Mouse (Mus musculus) limb, embryonic 10.5 days (tissue): ENCODE measurements around the gene BC048679. TPM values are rescaled to one million over a fixed set of nuclear protein-coding genes. Genes with fewer than 3 reads are reported as not detected.
A peak's percentile ranks its signal among the peaks of the same experiment; 100 is the strongest.

Experiments
- DNase-seq: peaks from one replicate; pipeline ENCODE4 v3.0.0-alpha.2; 2017; ENCODE audit warnings: low spot score
- H3K27ac ChIP-seq: fragments of 300-500 bp; sonication (generic); 2 replicates; pipeline ENCODE4 v1.5.1; 2016; ENCODE audit warnings: mild to moderate bottlenecking
- H3K27me3 ChIP-seq: fragments of 300-500 bp; sonication (generic); 2 replicates; pipeline ENCODE4 v1.6.1; 2016; ENCODE audit warnings: low read depth, mild to moderate bottlenecking; ENCODE audit not compliant: poor library complexity, severe bottlenecking
- H3K36me3 ChIP-seq: fragments of 300-500 bp; sonication (generic); 2 replicates; pipeline ENCODE4 v1.6.1; 2016; ENCODE audit warnings: mild to moderate bottlenecking, moderate library complexity
- H3K4me1 ChIP-seq: fragments of 300-500 bp; sonication (generic); 2 replicates; pipeline ENCODE4 v1.6.1; 2016
- H3K4me3 ChIP-seq: fragments of 300-500 bp; sonication (generic); 2 replicates; pipeline ENCODE4 v1.5.1; 2016; ENCODE audit warnings: mild to moderate bottlenecking, moderate library complexity
- H3K9me3 ChIP-seq: fragments of 300-500 bp; sonication (generic); replicated peaks from 2 replicates; pipeline ENCODE4 v1.6.1; 2016; ENCODE audit warnings: mild to moderate bottlenecking
- WGBS: fragments of 180-500 bp; shearing (Covaris S2); methylation state at CpG from one replicate; pipeline ENCODE4 v1.1.7; 2016; 5-methylcytosine and 5-hydroxymethylcytosine counted together
- polyA plus RNA-seq: library from polyadenylated mRNA; unstranded; fragments of >200 nt; fragmentation: Nextera tagmentation; extraction: Ambion mirVana; gene quantifications from 2 replicates; pipeline ENCODE4 v1.2.1, GENCODE M21; 2016

Gene BC048679
- polyA plus RNA-seq: not detected in 2 replicates

GRCm38 (mm10) chr7:81498181-81498580 lies at the start of gene BC048679:
TSS of gene BC048679 (minus strand) at chr7:81498281.
- no peak for DNase-seq
- Histone ChIP-seq H3K27ac (no peak within 1 kb of the TSS), H3K4me3 (no peak within 1 kb of the TSS), H3K4me1 (peaks cover 8% of the 10 kb centered on the region), H3K36me3 (no peaks in the 10 kb centered on the region), H3K9me3 (no peaks in the 10 kb centered on the region), H3K27me3 (peaks cover 32% of the 10 kb centered on the region)
- WGBS: 72% methylated on average over 7 of the region's 7 CpGs

DNA sequence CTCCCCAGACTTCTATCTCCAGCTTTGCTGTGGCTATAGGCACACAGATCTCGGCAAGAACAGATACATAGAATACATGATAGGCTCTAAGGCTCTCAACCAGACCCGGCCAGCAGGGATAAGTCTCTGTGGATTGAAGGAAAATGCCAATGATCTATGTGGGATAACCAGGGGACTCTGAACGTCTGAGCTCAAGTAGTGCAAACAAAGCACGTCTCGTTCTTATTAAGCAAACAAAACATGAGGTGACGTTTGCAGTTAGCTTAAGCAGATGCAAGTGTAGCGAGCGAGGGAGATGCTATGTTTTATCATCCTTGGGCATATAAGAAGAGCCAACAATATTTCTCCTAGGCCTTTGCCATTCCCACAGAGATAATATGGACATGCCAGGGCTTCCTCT lies 44.9 kb upstream of the BC048679 start:
- Histone ChIP-seq H3K36me3 (no peaks in the 10 kb centered on the region), H3K27ac (no peak overlapping the region), H3K9me3 (no peaks in the 10 kb centered on the region), H3K4me1 (no peaks in the 10 kb centered on the region), H3K4me3 (no peak overlapping the region), H3K27me3 (no peaks in the 10 kb centered on the region)
- DNase-seq: no peak
- 90% methylated on average over 8 of the region's 8 CpGs for WGBS

- no peaks in the 10 kb centered on the region for H3K9me3 ChIP-seq
- no peaks in the 10 kb centered on the region for H3K27me3 ChIP-seq
- WGBS: 88% methylated on average over 7 of the region's 7 CpGs
- H3K36me3 ChIP-seq: no peaks in the 10 kb centered on the region
- H3K4me3 ChIP-seq: no peak overlapping the region
- H3K27ac ChIP-seq: no peak overlapping the region
- no peak for DNase-seq
- H3K4me1 ChIP-seq: no peaks in the 10 kb centered on the region
Observed at GRCm38 (mm10) chr7:81541924-81542524, 43.9 kb upstream of the BC048679 start.

DNA sequence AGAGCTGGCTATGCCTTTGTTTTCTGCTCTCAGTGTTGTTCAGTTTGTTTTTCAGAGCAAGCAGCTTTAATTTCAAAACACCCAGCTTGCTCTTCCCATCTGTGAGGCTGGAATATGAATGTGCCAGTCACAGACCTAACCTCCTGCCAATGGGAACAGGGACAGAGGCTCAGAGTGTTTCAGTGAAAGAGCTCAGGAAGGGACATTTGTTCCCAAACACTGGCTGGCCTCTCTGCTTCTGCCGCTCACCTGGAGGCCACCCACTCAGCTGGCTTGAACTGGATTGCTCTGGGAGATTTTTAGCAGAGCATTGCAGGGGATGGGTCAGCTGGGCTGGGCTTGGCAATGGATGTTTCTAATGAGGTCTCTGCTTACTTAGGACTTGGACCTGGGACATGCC lies 42.9 kb upstream of the BC048679 start:
- no peak overlapping the region for H3K4me3 ChIP-seq
- WGBS: 63% methylated on average over 1 of the region's 1 CpGs
- no peak overlapping the region for H3K27ac ChIP-seq
- no peaks in the 10 kb centered on the region for H3K4me1 ChIP-seq
- H3K9me3 ChIP-seq: no peaks in the 10 kb centered on the region
- peaks cover 5% of the 10 kb centered on the region for H3K36me3 ChIP-seq
- DNase-seq: no peak
- no peaks in the 10 kb centered on the region for H3K27me3 ChIP-seq

GRCm38 (mm10) chr7:81539565-81539964 lies 41.5 kb upstream of the BC048679 start:
- H3K4me1 ChIP-seq: no peaks in the 10 kb centered on the region
- no peaks in the 10 kb centered on the region for H3K27me3 ChIP-seq
- H3K4me3 ChIP-seq: no peak overlapping the region
- no peaks in the 10 kb centered on the region for H3K9me3 ChIP-seq
- H3K27ac ChIP-seq: no peak overlapping the region
- peaks cover 19% of the 10 kb centered on the region for H3K36me3 ChIP-seq
- WGBS: 36% methylated on average over 2 of the region's 2 CpGs
- DNase-seq: no peak

DNA sequence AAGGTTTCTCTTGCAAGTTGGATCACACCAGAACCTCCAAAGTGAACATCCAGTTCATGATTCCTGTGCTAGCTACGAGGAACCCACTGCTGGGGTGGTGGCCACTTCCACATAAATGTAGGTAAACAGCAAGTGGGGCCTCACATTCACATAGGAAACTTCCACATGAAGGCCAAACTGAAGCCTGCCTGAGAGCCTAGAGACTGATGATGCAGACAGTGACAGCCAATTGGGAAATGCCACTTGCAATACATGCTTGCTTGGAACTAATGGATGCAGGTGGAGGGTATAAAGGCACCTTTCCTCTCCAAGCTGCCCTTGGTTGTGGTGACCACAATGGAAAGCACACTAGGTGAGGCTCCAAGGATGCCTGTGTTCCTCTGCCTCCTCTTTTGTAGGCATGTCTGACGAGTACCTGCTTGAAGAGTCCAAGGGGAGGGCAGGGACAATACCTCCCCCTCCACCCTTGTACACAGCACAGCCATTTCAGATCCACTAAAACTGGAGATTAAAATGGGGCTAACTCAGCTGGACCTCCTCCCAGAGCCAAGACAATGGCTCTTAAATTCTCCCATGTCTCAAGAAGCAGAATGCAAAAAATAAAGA lies 40.1 kb upstream of the BC048679 start:
- Histone ChIP-seq H3K27me3 (no peaks in the 10 kb centered on the region), H3K27ac (no peak overlapping the region), H3K4me3 (no peak overlapping the region), H3K9me3 (no peaks in the 10 kb centered on the region), H3K4me1 (no peaks in the 10 kb centered on the region), H3K36me3 (peaks cover 33% of the 10 kb centered on the region)
- 82% methylated on average over 2 of the region's 2 CpGs for WGBS
- DNase-seq: no peak

DNA sequence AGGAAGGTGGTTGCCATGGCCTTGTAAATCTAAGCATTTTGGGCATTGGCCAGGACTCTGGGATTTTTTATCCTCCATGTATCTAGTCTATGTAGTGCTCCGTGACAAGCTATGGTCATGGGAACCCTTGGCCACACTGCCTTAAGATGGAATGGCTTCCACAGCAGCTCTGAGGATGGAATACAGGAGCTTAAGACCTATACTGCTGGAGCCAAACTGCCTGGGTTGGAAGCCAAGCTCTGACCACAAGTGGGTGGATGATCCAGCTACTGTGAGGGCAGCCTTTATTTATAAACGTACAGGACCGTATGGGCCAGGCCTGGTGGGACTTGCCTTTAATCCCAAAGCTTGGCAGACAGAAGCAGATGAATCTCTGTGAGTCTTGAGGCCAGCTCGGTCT lies 38.4 kb upstream of the BC048679 start:
- no peaks in the 10 kb centered on the region for H3K4me1 ChIP-seq
- no peak overlapping the region for H3K27ac ChIP-seq
- WGBS: 90% methylated on average over 4 of the region's 4 CpGs
- H3K36me3 ChIP-seq: peaks cover 50% of the 10 kb centered on the region
- no peaks in the 10 kb centered on the region for H3K9me3 ChIP-seq
- DNase-seq: no peak
- no peak overlapping the region for H3K4me3 ChIP-seq
- no peaks in the 10 kb centered on the region for H3K27me3 ChIP-seq

DNA sequence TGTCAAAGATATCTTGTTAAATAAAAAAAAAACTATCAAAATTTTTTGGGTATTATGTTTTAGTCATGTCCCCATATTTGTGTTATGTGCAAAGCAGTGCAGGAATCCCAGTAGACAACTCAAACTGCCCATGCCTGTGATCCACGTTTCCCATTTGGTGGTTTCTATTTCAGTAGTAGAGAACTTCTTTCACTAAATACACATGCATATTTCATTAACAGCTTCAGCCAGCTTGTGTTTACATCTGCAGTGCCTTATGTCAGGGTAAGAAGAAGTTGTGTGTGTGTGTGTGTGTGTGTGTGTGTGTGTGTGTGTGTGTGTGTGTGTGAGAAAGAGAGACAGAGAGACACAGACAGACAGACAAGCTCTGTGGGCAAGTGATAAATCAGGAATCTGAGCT lies 33.4 kb upstream of the BC048679 start:
- Histone ChIP-seq H3K4me3 (no peak overlapping the region), H3K36me3 (peaks cover 99% of the 10 kb centered on the region), H3K4me1 (no peaks in the 10 kb centered on the region), H3K27ac (no peak overlapping the region), H3K9me3 (no peaks in the 10 kb centered on the region), H3K27me3 (no peaks in the 10 kb centered on the region)
- WGBS: 89% methylated on average over 1 of the region's 1 CpGs
- no peak for DNase-seq

DNA sequence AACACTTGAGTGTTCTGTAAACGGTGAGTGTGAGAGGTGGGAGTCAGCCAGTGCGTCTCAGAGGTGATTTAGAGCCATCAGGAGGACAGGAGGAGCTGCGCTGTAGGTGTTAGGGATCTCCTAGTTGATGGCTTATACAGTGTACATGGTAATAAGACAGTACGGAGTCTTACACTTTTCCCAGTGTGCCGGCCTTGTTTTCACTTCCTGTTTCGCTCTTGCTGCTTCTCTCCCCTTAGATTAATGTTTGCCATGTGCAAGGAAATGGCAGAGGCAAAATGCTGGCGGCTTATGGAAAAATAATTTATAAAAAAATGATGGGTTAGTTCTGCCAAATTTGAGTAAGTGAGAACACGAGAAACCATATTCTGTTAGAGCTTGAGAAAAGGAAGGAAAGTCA lies 30.8 kb upstream of the BC048679 start:
- Histone ChIP-seq H3K27me3 (no peaks in the 10 kb centered on the region), H3K9me3 (no peaks in the 10 kb centered on the region), H3K27ac (no peak overlapping the region), H3K4me1 (peaks cover 11% of the 10 kb centered on the region), H3K4me3 (no peak overlapping the region), H3K36me3 (peaks cover 92% of the 10 kb centered on the region)
- DNase-seq: no peak
- 96% methylated on average over 8 of the region's 8 CpGs for WGBS

GRCm38 (mm10) chr7:81523663-81524017 lies 25.6 kb upstream of the BC048679 start:
- peak overlapping the region; percentile 96 for H3K27ac ChIP-seq
- H3K4me1 ChIP-seq: peaks cover 17% of the 10 kb centered on the region
- peaks cover 40% of the 10 kb centered on the region for H3K36me3 ChIP-seq
- DNase-seq: no peak
- peak overlapping the region; percentile 71 for H3K4me3 ChIP-seq
- WGBS: 14% methylated on average over 13 of the region's 13 CpGs
- no peaks in the 10 kb centered on the region for H3K27me3 ChIP-seq
- H3K9me3 ChIP-seq: no peaks in the 10 kb centered on the region

- Histone ChIP-seq H3K9me3 (no peaks in the 10 kb centered on the region), H3K36me3 (peaks cover 35% of the 10 kb centered on the region), H3K27ac (peak overlapping the region; percentile 96), H3K27me3 (no peaks in the 10 kb centered on the region), H3K4me1 (peaks cover 17% of the 10 kb centered on the region), H3K4me3 (peak overlapping the region; percentile 71)
- under 1% methylated on average over 31 of the region's 31 CpGs for WGBS
- DNase-seq: peak; percentile 96
Observed at GRCm38 (mm10) chr7:81523008-81523662, 25.1 kb upstream of the BC048679 start.

GRCm38 (mm10) chr7:81516154-81517030 lies 18.3 kb upstream of the BC048679 start:
- peaks cover 6% of the 10 kb centered on the region; the same call in 1 of the 2 replicates for H3K27me3 ChIP-seq
- 73% methylated on average over 6 of the region's 6 CpGs for WGBS
- no peaks in the 10 kb centered on the region for H3K36me3 ChIP-seq
- no peak for DNase-seq
- H3K4me3 ChIP-seq: no peak overlapping the region
- H3K27ac ChIP-seq: no peak overlapping the region
- no peaks in the 10 kb centered on the region for H3K9me3 ChIP-seq
- H3K4me1 ChIP-seq: 0 out of 2 replicates have a peak, but pooled peaks cover 8% of the 10 kb centered on the region
